Mouse (Mus musculus) thymus, adult 2 months (tissue): ENCODE measurements at regions not wholly inside any gene's neighbourhood (a gene's known extent, or its start where the extent isn't known, plus 50 kb on each side); places are given as distances from the start of the nearest gene placed in this dataset.

ENCODE experiments used
- CTCF ChIP-seq: fragments of 200-500 bp; IDR thresholded peaks from 2 replicates; pipeline ENCODE4 v1.5.1; 2012; ENCODE audit warnings: mild to moderate bottlenecking, control low read depth, low read length, moderate library complexity, borderline replicate concordance; ENCODE audit not compliant: control insufficient read depth, poor library complexity, insufficient read depth; ENCODE audit errors: extremely low read depth
- POLR2A ChIP-seq: fragments of 200-500 bp; IDR thresholded peaks from 2 replicates; pipeline ENCODE4 v1.6.1; 2012; ENCODE audit warnings: mild to moderate bottlenecking, low read length, control low read depth, moderate library complexity; ENCODE audit not compliant: control insufficient read depth, poor library complexity, insufficient read depth; ENCODE audit errors: extremely low read depth

DNA sequence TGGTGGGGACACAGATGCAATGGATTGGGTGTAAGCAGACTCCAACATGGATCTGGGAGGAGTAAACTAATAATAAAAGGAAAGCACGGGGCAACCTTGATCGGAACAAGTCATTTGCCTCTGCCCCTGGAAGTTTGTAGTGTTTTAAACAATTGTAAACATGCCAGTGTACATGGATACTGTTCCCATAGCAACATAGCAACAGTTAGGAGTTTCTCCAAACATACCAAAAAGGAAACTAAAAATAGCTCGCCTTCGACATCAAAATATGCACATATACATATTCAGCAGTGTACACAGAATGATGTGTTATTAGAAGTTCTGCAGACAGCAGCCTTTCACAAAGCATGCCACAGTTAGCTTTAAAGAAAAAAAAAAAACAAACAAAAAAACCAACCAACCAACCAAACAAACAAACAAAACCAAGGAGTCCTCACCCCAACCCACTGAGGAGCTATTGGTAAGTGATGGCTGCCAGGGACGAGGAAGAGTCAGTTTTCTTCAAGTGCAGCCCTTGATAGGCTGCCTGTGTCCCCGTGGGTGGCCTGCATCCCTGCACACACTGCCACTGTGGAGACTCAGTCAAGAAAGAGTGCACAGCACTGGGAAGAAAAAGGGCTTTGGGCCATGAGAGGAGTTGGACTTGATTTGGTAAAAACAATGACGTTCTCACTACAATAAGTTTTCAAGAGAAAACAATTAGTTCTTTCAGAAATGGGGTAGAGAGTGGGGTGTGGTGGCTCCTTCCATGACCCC lies 54.8 kb upstream of the Peli1 start:
- TF ChIP-seq POLR2A (no peak), CTCF (no peak)
